Mouse (Mus musculus): ENCODE data around the gene Evi5l.

GRCm38 (mm10) chr8:4139660-4140646 lies 26.4 kb upstream of the Evi5l start:
- TF ChIP-seq CTCF (IDR thresholded peaks at IDR 0.05; ENCODE audit: low read depth, low read length) (peak; percentile 95), POLR2A (IDR thresholded peaks at IDR 0.05; ENCODE audit: insufficient read depth, low read length) (no peak), EP300 (IDR thresholded peaks at IDR 0.05; ENCODE audit: insufficient read depth, low read depth, low read length) (0 out of 2 replicates have a peak, but pooled peaks have one; percentile 42)
